Comparison of ENCODE assay signal across 11 mouse cellular contexts in genomic region chr1:40230336-40230735, GRCm38 (mm10). TPM values are rescaled to one million over a fixed set of nuclear protein-coding genes. Genes with fewer than 3 reads are reported as not detected.
DNase-seq lines count a peak whose midpoint lies in the region; ATAC-seq and TF ChIP-seq lines count a peak whose summit lies in the region.
"Had no signal": no experiment of that assay in that cellular context is flagged by ENCODE, and none has a peak within 500 bp of the region (broad histone marks: within the 10 kb centered on the region; RNA-seq: fewer than 3 reads in every experiment).

No protein-coding gene starts in this region.

- H3K4me2 ChIP-seq in liver, postnatal 0 days (ENCODE audit: low read depth, low read length) = peak overlapping the region; percentile 44
- H3K4me2 ChIP-seq: midbrain, embryonic 13.5 days had no signal

- H3K9ac ChIP-seq in liver, postnatal 0 days (replicated peaks) = no peak overlapping the region
- H3K9ac ChIP-seq: midbrain, embryonic 13.5 days had no signal

- WGBS in liver, postnatal 0 days (ENCODE audit: insufficient replicate concordance) = 30% methylated on average over 7 of the region's 7 CpGs

- no peaks in the 10 kb centered on the region for H3K9me3 ChIP-seq in liver, postnatal 0 days (ENCODE audit: low read length)
- H3K9me3 ChIP-seq: midbrain, embryonic 13.5 days had no signal

- H3K4me1 ChIP-seq in liver, postnatal 0 days (ENCODE audit: insufficient read depth) = peaks cover 60% of the 10 kb centered on the region
- H3K4me1 ChIP-seq: midbrain, embryonic 13.5 days had no signal

- H3K4me3 ChIP-seq in liver, postnatal 0 days (ENCODE audit: low read depth, low read length) = no peak overlapping the region
- H3K4me3 ChIP-seq: midbrain, embryonic 13.5 days had no signal

- no peak for TF ChIP-seq CTCF in liver, postnatal 0 days (IDR thresholded peaks at IDR 0.05; ENCODE audit: low read depth)

- peak; percentile 40 for DNase-seq in gastrocnemius, adult 18-20 months (ENCODE audit: low spot score)
- no peak for DNase-seq in gastrocnemius, postnatal 36 days
- peak; percentile 46 for DNase-seq in 3T3-L1 (ENCODE audit: low read depth, low spot score)
- no peak for DNase-seq in liver, postnatal 0 days
- no peak for DNase-seq in cerebellum, adult 11-12 months
- no peak for DNase-seq in retina, embryonic 14.5 days (ENCODE audit: low spot score)
- DNase-seq in frontal cortex, postnatal 36 days (ENCODE audit: low spot score in 2 of 2) = no peak

- TF ChIP-seq EP300 in liver, postnatal 0 days (IDR thresholded peaks at IDR 0.05; ENCODE audit: low read depth) = peak; percentile 99

- peak; percentile 89 for ATAC-seq in granulocyte monocyte progenitor cell, adult 5-6 weeks (replicated peaks; ENCODE audit: poor library complexity, severe bottlenecking)
- peak; percentile 92 for ATAC-seq in liver, postnatal 0 days
- ATAC-seq: forebrain, embryonic 14.5 days; midbrain, embryonic 13.5 days; Patski had no signal

- intact Hi-C loops in gastrocnemius, postnatal 36 days (cut with DNase I) = no loop called here

- H3K27me3 ChIP-seq in liver, postnatal 0 days (ENCODE audit: insufficient read depth, low read length) = no peaks in the 10 kb centered on the region
- H3K27me3 ChIP-seq: midbrain, embryonic 13.5 days; Patski had no signal

- H3K36me3 ChIP-seq in liver, postnatal 0 days (replicated peaks; ENCODE audit: insufficient read depth, low read length) = no peaks in the 10 kb centered on the region
- H3K36me3 ChIP-seq: midbrain, embryonic 13.5 days had no signal

- peak overlapping the region; percentile 79 for H3K27ac ChIP-seq in liver, postnatal 0 days (ENCODE audit: low read depth)
- H3K27ac ChIP-seq: midbrain, embryonic 13.5 days had no signal

RNA-seq across cellular contexts. Expression of gene Il1r1, which starts 5.5 kb away (rescaled TPM):
- 1 to 10 TPM; 2.7 to 3.4 TPM for total RNA-seq in gastrocnemius, adult 18-20 months (2021)
- total RNA-seq in gastrocnemius, postnatal 36 days (2021) = 1 to 10 TPM; 2.1 TPM
- 3.0 and 3.1 TPM in 2 replicates for total RNA-seq in granulocyte monocyte progenitor cell, adult 5-6 weeks (2014; fragmentation: Nextera tagmentation)
- 2.2 and 2.7 TPM in 2 replicates for total RNA-seq in granulocyte monocyte progenitor cell, adult 5-6 weeks (2017)
- 12.7 and 15.1 TPM in 2 replicates for polyA plus RNA-seq in liver, postnatal 0 days (2015; fragmentation: Nextera tagmentation; extraction: Ambion mirVana)

Comparison
In these comparisons a context has a peak if more than half of its experiments do, and no peak if none do; other contexts are left out.
1. DNase-seq: peak in gastrocnemius, adult 18-20 months (single experiment) and 3T3-L1 (single experiment); none in gastrocnemius, postnatal 36 days (0 of 2), liver, postnatal 0 days (single experiment), cerebellum, adult 11-12 months (single experiment), retina, embryonic 14.5 days (single experiment) and frontal cortex, postnatal 36 days (0 of 2).